Comparison of ENCODE assay signal across 8 mouse cellular contexts in genomic region chr1:128405041-128405481, GRCm38 (mm10). TPM values are rescaled to one million over a fixed set of nuclear protein-coding genes. Genes with fewer than 3 reads are reported as not detected.
DNase-seq lines count a peak whose midpoint lies in the region; ATAC-seq and TF ChIP-seq lines count a peak whose summit lies in the region.
"Had no signal": no experiment of that assay in that cellular context is flagged by ENCODE, and none has a peak within 500 bp of the region (broad histone marks: within the 10 kb centered on the region; RNA-seq: fewer than 3 reads in every experiment).

No protein-coding gene starts in this region.

- TF ChIP-seq CTCF in layer of hippocampus, adult 2 months (conservative IDR thresholded peaks at IDR 0.05) = no peak

- 64% methylated on average over 2 of the region's 2 CpGs for WGBS in embryonic facial prominence, embryonic 14.5 days
- WGBS in hindbrain, embryonic 12.5 days = 9% methylated on average over 2 of the region's 2 CpGs
- 8% methylated on average over 2 of the region's 2 CpGs for WGBS in midbrain, embryonic 16.5 days

- no peaks in the 10 kb centered on the region for H3K9me3 ChIP-seq in embryonic facial prominence, embryonic 14.5 days (ENCODE audit: control insufficient read depth, low read length)
- H3K9me3 ChIP-seq in hindbrain, embryonic 12.5 days (replicated peaks) = no peaks in the 10 kb centered on the region
- H3K9me3 ChIP-seq in midbrain, embryonic 16.5 days (replicated peaks; ENCODE audit: control insufficient read depth, low read length, poor library complexity, severe bottlenecking) = no peaks in the 10 kb centered on the region
- H3K9me3 ChIP-seq: G1E had no signal

- no peaks in the 10 kb centered on the region for H3K4me1 ChIP-seq in embryonic facial prominence, embryonic 14.5 days (ENCODE audit: control insufficient read depth, insufficient read depth, low read length)
- peaks cover 17% of the 10 kb centered on the region for H3K4me1 ChIP-seq in hindbrain, embryonic 12.5 days
- peaks cover 5% of the 10 kb centered on the region; the same call in 1 of the 2 replicates for H3K4me1 ChIP-seq in midbrain, embryonic 16.5 days (ENCODE audit: control insufficient read depth, insufficient read depth, low read length)

- H3K4me3 ChIP-seq in layer of hippocampus, adult 2 months = no peak overlapping the region
- H3K4me3 ChIP-seq in embryonic facial prominence, embryonic 14.5 days (ENCODE audit: low read depth, low read length) = no peak overlapping the region
- H3K4me3 ChIP-seq in hindbrain, embryonic 12.5 days = no peak overlapping the region
- no peak overlapping the region for H3K4me3 ChIP-seq in midbrain, embryonic 16.5 days (ENCODE audit: low read depth, low read length)

- H3K4me2 ChIP-seq in embryonic facial prominence, embryonic 14.5 days (ENCODE audit: low read depth, low read length) = no peak overlapping the region
- no peak overlapping the region for H3K4me2 ChIP-seq in hindbrain, embryonic 12.5 days (replicated peaks)
- no peak overlapping the region; the same call in 1 of the 2 replicates for H3K4me2 ChIP-seq in midbrain, embryonic 16.5 days (ENCODE audit: low read length)

- H3K9ac ChIP-seq in embryonic facial prominence, embryonic 14.5 days (ENCODE audit: low read depth, low read length) = no peak overlapping the region
- no peak overlapping the region for H3K9ac ChIP-seq in hindbrain, embryonic 12.5 days
- no peak overlapping the region for H3K9ac ChIP-seq in midbrain, embryonic 16.5 days (ENCODE audit: low read depth, low read length)

- ATAC-seq in embryonic facial prominence, embryonic 14.5 days (ENCODE audit: low read depth) = peak; percentile 57; the same call in 1 of the 2 replicates
- ATAC-seq in hindbrain, embryonic 12.5 days (ENCODE audit: low FRiP score) = peak; percentile 91
- peak; percentile 67 for ATAC-seq in midbrain, embryonic 16.5 days
- ATAC-seq in granulocyte monocyte progenitor cell, adult 5-6 weeks (replicated peaks; ENCODE audit: poor library complexity, severe bottlenecking) = no peak

- H3K27me3 ChIP-seq in embryonic facial prominence, embryonic 14.5 days (replicated peaks; ENCODE audit: control insufficient read depth, insufficient read depth, low read length) = no peaks in the 10 kb centered on the region
- no peaks in the 10 kb centered on the region for H3K27me3 ChIP-seq in hindbrain, embryonic 12.5 days
- H3K27me3 ChIP-seq in midbrain, embryonic 16.5 days (ENCODE audit: control insufficient read depth, insufficient read depth, low read depth, low read length) = no peaks in the 10 kb centered on the region

- DNase-seq in layer of hippocampus, adult 2 months (ENCODE audit: low spot score in 2 of 2) = no peak
- DNase-seq in layer of hippocampus, adult 8-10 months (ENCODE audit: low spot score in 2 of 2) = no peak
- peak; percentile 61 for DNase-seq in embryonic facial prominence, embryonic 14.5 days (ENCODE audit: low spot score)
- DNase-seq in thymus, postnatal 4 days = no peak

- peaks cover 41% of the 10 kb centered on the region for H3K36me3 ChIP-seq in embryonic facial prominence, embryonic 14.5 days (ENCODE audit: control insufficient read depth, insufficient read depth, low read length)
- 0 out of 2 replicates have a peak, but pooled peaks cover 3% of the 10 kb centered on the region for H3K36me3 ChIP-seq in hindbrain, embryonic 12.5 days
- H3K36me3 ChIP-seq in midbrain, embryonic 16.5 days (ENCODE audit: control insufficient read depth, insufficient read depth, low read length) = 0 out of 2 replicates have a peak, but pooled peaks cover 5% of the 10 kb centered on the region

- H3K27ac ChIP-seq in layer of hippocampus, adult 2 months = peak overlapping the region; percentile 47; the same call in 1 of the 2 replicates
- no peak overlapping the region for H3K27ac ChIP-seq in embryonic facial prominence, embryonic 14.5 days (replicated peaks; ENCODE audit: low read depth, low read length)
- peak overlapping the region; percentile 70; the same call in 1 of the 2 replicates for H3K27ac ChIP-seq in hindbrain, embryonic 12.5 days
- peak overlapping the region; percentile 47; the same call in 1 of the 2 replicates for H3K27ac ChIP-seq in midbrain, embryonic 16.5 days (ENCODE audit: low read length)

RNA-seq across cellular contexts. Expression of gene Dars, which starts 12.1 kb away (rescaled TPM):
- 10 to 100 TPM; 66.3 to 68.0 TPM for total RNA-seq in layer of hippocampus, adult 2 months (2021)
- 10 to 100 TPM; 67.1 to 69.8 (median 68.3) TPM for total RNA-seq in layer of hippocampus, adult 8-10 months (2022)
- 97.8 and 104 TPM in 2 replicates for polyA plus RNA-seq in embryonic facial prominence, embryonic 14.5 days (2014; fragmentation: Nextera tagmentation; extraction: Ambion mirVana)
- 184 and 188 TPM in 2 replicates for polyA plus RNA-seq in hindbrain, embryonic 12.5 days (2016; fragmentation: Nextera tagmentation; extraction: Ambion mirVana)
- polyA plus RNA-seq in midbrain, embryonic 16.5 days (2015; fragmentation: Nextera tagmentation; extraction: Ambion mirVana) = 123 and 124 TPM in 2 replicates
- total RNA-seq in granulocyte monocyte progenitor cell, adult 5-6 weeks (2014; fragmentation: Nextera tagmentation) = 170 and 189 TPM in 2 replicates
- total RNA-seq in granulocyte monocyte progenitor cell, adult 5-6 weeks (2017) = 304 and 334 TPM in 2 replicates

RNA-seq across cellular contexts. Expression of gene Mcm6, which starts 45.6 kb away (rescaled TPM):
- 10 to 100 TPM; 17.6 to 23.4 TPM for total RNA-seq in layer of hippocampus, adult 2 months (2021)
- total RNA-seq in layer of hippocampus, adult 8-10 months (2022) = 10 to 100 TPM; 12.2 to 17.8 (median 14.1) TPM
- 185 and 216 TPM in 2 replicates for polyA plus RNA-seq in embryonic facial prominence, embryonic 14.5 days (2014; fragmentation: Nextera tagmentation; extraction: Ambion mirVana)
- polyA plus RNA-seq in hindbrain, embryonic 12.5 days (2016; fragmentation: Nextera tagmentation; extraction: Ambion mirVana) = 175 and 179 TPM in 2 replicates
- 44.9 and 50.4 TPM in 2 replicates for polyA plus RNA-seq in midbrain, embryonic 16.5 days (2015; fragmentation: Nextera tagmentation; extraction: Ambion mirVana)
- 378 and 386 TPM in 2 replicates for total RNA-seq in granulocyte monocyte progenitor cell, adult 5-6 weeks (2014; fragmentation: Nextera tagmentation)
- 431 and 449 TPM in 2 replicates for total RNA-seq in granulocyte monocyte progenitor cell, adult 5-6 weeks (2017)

Comparison
In these comparisons a context has a peak if more than half of its experiments do, and no peak if none do; other contexts are left out.
1. RNA of gene Mcm6, which starts 45.6 kb away (total RNA-seq): 378 to 449 TPM in granulocyte monocyte progenitor cell, adult 5-6 weeks; 17.6 to 23.4 TPM in layer of hippocampus, adult 2 months and 12.2 to 17.8 TPM in layer of hippocampus, adult 8-10 months; every median in the first group is over 10 times any median in the second.